Mouse (Mus musculus) bone marrow, adult 2 months (tissue): ENCODE measurements around the gene Xlr4c.
"Not testable (repeated sequence)": the region's sequence is repeated elsewhere in the genome, so short reads cannot be mapped to it uniquely, and the experiment has no call there.

Experiments
- CTCF ChIP-seq: fragments of 200-500 bp; IDR thresholded peaks from 2 replicates; pipeline ENCODE4 v1.5.1; 2011; ENCODE audit warnings: low read length, control low read depth; ENCODE audit not compliant: control insufficient read depth, insufficient read depth
- POLR2A ChIP-seq: fragments of 200-500 bp; IDR thresholded peaks from 2 replicates; pipeline ENCODE4 v1.6.1; 2011; ENCODE audit warnings: low read depth, mild to moderate bottlenecking, control low read depth, low read length, borderline replicate concordance; ENCODE audit not compliant: control insufficient read depth

DNA sequence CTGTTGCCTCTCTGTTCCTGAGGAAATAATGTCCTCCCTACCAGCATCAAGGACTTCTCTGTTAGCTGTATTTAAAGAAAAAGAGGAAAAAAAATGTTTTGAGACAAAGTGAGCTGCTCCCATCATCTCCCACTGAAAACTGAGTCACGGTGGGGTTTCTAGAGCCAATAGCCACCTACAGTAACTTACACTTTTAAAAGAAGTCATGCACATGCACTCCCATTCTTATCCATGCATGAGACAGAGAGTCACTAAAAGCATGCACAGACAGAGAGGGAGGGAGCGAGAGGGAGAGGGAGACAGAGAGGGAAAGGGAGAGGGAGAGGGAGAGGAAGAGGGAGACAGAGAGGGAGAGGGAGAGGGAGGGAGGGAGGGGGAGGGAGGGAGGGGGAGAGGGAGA lies 19.5 kb upstream of the Xlr4c start:
- TF ChIP-seq CTCF, POLR2A: not testable (repeated sequence)
